Mouse (Mus musculus) midbrain, embryonic 11.5 days (tissue): ENCODE results near the gene Dmc1. TPM values are rescaled to one million over a fixed set of nuclear protein-coding genes. Genes with fewer than 3 reads are reported as not detected.

Experiments
- ATAC-seq: fragments of 200-750 bp; cut with Nextera tagmentation; 2 replicates; pipeline ENCODE4 v1.8.0; 2017; ENCODE audit warnings: moderate TSS enrichment, moderate library complexity; ENCODE audit not compliant: low FRiP score
- DNase-seq: peaks from one replicate; pipeline ENCODE4 v3.0.0; 2015; ENCODE audit warnings: low spot score; ENCODE audit errors: missing footprints
- H3K27ac ChIP-seq: fragments of 300-500 bp; sonication (generic); 2 replicates; pipeline ENCODE4 v1.5.1; 2014; ENCODE audit warnings: low read depth, low read length
- H3K27me3 ChIP-seq: fragments of 300-500 bp; sonication (generic); 2 replicates; pipeline ENCODE4 v1.6.1; 2014; ENCODE audit warnings: mild to moderate bottlenecking, low read length, moderate library complexity, mixed read lengths; ENCODE audit not compliant: control insufficient read depth, insufficient read depth
- H3K36me3 ChIP-seq: fragments of 300-500 bp; sonication (generic); 2 replicates; pipeline ENCODE4 v1.6.1; 2014; ENCODE audit warnings: mild to moderate bottlenecking, low read length, moderate library complexity, mixed read lengths; ENCODE audit not compliant: control insufficient read depth, insufficient read depth
- H3K4me1 ChIP-seq: fragments of 300-500 bp; sonication (generic); 2 replicates; pipeline ENCODE4 v1.6.1; 2014; ENCODE audit warnings: low read length; ENCODE audit not compliant: control insufficient read depth, insufficient read depth
- H3K4me2 ChIP-seq: fragments of 300-500 bp; sonication (generic); 2 replicates; pipeline ENCODE4 v1.6.1; 2014; ENCODE audit warnings: mild to moderate bottlenecking, moderate library complexity
- H3K4me3 ChIP-seq: fragments of 300-500 bp; sonication (generic); 2 replicates; pipeline ENCODE4 v1.5.1; 2014; ENCODE audit warnings: low read depth, low read length
- H3K9ac ChIP-seq: fragments of 300-500 bp; sonication (generic); 2 replicates; pipeline ENCODE4 v1.6.1; 2014; ENCODE audit warnings: low read length
- H3K9me3 ChIP-seq: fragments of 300-500 bp; sonication (generic); 2 replicates; pipeline ENCODE4 v1.6.1; 2016; ENCODE audit warnings: low read length; ENCODE audit not compliant: control insufficient read depth
- WGBS: fragments of 180-500 bp; shearing (Covaris S2); extraction: QIAGEN DNeasy Blood & Tissue Kit; methylation state at CpG from one replicate; pipeline ENCODE4 v1.1.7; 2014; 5-methylcytosine and 5-hydroxymethylcytosine counted together
- polyA plus RNA-seq: library from polyadenylated mRNA; unstranded; fragments of >200 nt; fragmentation: Nextera tagmentation; extraction: Ambion mirVana; gene quantifications from 2 replicates; pipeline ENCODE4 v1.2.1, GENCODE M21; 2014

The Dmc1 gene
- polyA plus RNA-seq, 1 experiment from 2014 or later, result 0.94 TPM

DNA sequence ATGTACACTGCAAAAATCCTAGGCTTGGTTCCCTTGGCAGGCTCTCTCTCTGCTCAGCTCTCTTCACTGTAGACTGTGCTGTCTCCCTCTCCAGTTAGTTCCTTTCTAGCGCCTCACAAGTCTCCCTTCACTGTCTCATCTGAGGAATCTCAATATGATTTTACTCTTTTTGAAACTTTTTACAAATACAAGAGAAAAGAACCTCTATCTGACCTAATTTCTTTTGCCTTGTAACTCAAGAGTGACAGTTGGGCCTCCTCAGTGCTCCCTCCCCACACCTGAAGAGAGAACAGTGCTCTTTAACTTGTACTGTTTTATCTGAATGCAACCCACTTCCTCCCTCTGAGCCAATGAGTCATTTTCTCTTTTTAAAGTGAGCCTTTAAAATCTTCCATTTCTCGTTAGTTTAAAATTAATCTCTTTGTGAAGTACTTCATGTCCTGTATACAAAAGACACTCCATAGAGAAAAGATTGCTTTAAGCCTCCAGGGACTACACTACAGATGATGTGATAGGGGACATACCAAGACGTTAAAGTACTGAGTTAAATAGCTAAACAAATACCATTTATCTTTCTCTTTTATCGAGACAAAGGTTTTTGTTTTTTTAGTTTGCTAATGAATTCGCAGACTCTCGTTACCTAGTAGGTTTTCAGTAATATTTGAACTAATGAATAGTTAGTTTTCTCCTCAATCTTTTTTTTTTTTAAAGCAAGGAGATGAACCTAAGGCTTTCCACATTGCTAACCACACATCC is 27.1 kb downstream of the Dmc1 start:
- no peaks in the 10 kb centered on the region for H3K4me1 ChIP-seq
- no peak overlapping the region for H3K9ac ChIP-seq
- no peak for DNase-seq
- no peak overlapping the region for H3K4me3 ChIP-seq
- no peak overlapping the region for H3K27ac ChIP-seq
- WGBS, result 79% methylated on average over 6 of the region's 6 CpGs
- no peaks in the 10 kb centered on the region for H3K36me3 ChIP-seq
- no peak for ATAC-seq
- no peaks in the 10 kb centered on the region for H3K27me3 ChIP-seq
- no peaks in the 10 kb centered on the region for H3K9me3 ChIP-seq
- no peak overlapping the region for H3K4me2 ChIP-seq

GRCm38 (mm10) chr15:79576947-79577346 is 28.0 kb downstream of the Dmc1 start:
- Histone ChIP-seq H3K27me3 (no peaks in the 10 kb centered on the region), H3K4me1 (no peaks in the 10 kb centered on the region), H3K27ac (no peak overlapping the region), H3K4me2 (no peak overlapping the region), H3K36me3 (no peaks in the 10 kb centered on the region), H3K9ac (no peak overlapping the region), H3K4me3 (no peak overlapping the region), H3K9me3 (no peaks in the 10 kb centered on the region)
- DNase-seq, result no peak
- ATAC-seq, result no peak
- 89% methylated on average over 2 of the region's 2 CpGs for WGBS

DNA sequence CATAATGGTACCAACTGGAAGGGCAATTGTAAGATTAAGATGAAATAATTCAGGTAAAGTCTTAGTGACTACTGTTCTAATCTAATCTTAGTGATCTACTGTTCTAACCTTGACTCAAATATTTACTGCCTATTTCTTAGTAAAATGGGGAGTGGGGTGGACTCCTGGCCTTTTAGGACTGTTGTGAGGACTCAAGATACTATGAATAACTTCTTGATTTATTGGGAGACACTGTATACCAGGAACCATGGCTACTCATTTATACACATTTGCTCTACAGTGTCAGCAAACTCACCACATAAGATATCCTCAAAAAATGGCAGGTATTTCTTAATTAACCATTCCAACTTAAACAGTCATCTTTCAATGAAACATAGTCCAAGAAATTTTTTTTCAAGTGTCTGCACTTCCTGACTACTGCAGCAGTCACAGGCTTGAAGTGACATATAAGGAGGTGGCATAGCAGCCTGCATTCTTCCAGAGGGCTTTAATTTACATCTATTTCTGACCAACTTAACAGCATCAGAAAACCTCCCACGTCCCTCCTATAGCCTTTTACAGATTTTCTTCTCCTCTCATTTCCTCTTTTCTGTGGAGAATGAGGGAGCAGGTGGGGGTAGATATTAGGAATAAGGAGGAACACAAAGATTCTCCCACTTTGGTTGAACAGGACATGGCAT is 29.2 kb downstream of the Dmc1 start:
- H3K36me3 ChIP-seq, result no peaks in the 10 kb centered on the region
- ATAC-seq (no peak), DNase-seq (no peak)
- H3K27ac ChIP-seq, result no peak overlapping the region
- no peaks in the 10 kb centered on the region for H3K4me1 ChIP-seq
- no peaks in the 10 kb centered on the region for H3K9me3 ChIP-seq
- no peak overlapping the region for H3K4me3 ChIP-seq
- H3K4me2 ChIP-seq, result no peak overlapping the region
- WGBS, result 59% methylated on average over 1 of the region's 1 CpGs
- H3K27me3 ChIP-seq, result no peaks in the 10 kb centered on the region
- no peak overlapping the region for H3K9ac ChIP-seq

GRCm38 (mm10) chr15:79562417-79562816 is 42.5 kb downstream of the Dmc1 start:
- Histone ChIP-seq H3K9me3 (no peaks in the 10 kb centered on the region), H3K4me3 (no peak overlapping the region), H3K4me1 (no peaks in the 10 kb centered on the region), H3K27me3 (no peaks in the 10 kb centered on the region), H3K4me2 (no peak overlapping the region), H3K27ac (no peak overlapping the region), H3K36me3 (no peaks in the 10 kb centered on the region; the same call in 1 of the 2 replicates), H3K9ac (no peak overlapping the region)
- WGBS, result 89% methylated on average over 9 of the region's 9 CpGs
- no peak for ATAC-seq
- no peak for DNase-seq

- Histone ChIP-seq H3K36me3 (no peaks in the 10 kb centered on the region; the same call in 1 of the 2 replicates), H3K9ac (no peak overlapping the region), H3K4me2 (no peak overlapping the region), H3K27ac (no peak overlapping the region), H3K4me1 (no peaks in the 10 kb centered on the region), H3K4me3 (no peak overlapping the region), H3K9me3 (no peaks in the 10 kb centered on the region), H3K27me3 (no peaks in the 10 kb centered on the region)
- WGBS, result 71% methylated on average over 3 of the region's 3 CpGs
- DNase-seq, result no peak
- ATAC-seq, result no peak
Measured at GRCm38 (mm10) chr15:79559649-79560048, 45.3 kb downstream of the Dmc1 start.

DNA sequence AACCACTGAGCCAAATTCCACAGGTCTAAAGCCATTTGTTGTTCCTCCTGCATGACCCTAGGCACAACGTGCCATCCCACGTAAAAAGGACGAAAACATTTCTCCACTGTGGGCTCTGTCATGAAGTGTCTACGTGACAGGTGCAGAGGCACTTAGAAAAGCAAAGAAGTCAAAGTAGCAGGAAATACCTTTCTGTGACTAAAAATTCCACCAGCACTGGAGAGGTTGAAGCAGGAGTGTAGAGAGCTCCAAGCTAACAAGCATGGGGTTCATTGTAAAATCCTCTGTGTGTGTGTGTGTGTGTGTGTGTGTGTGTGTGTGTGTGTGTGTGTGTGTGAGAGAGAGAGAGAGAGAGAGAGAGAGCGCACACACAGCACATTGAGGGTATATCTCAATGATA is 52.3 kb downstream of the Dmc1 start:
- ATAC-seq (no peak), DNase-seq (no peak)
- no peak overlapping the region for H3K9ac ChIP-seq
- no peaks in the 10 kb centered on the region for H3K9me3 ChIP-seq
- no peak overlapping the region for H3K27ac ChIP-seq
- no peaks in the 10 kb centered on the region for H3K27me3 ChIP-seq
- no peaks in the 10 kb centered on the region for H3K36me3 ChIP-seq
- H3K4me3 ChIP-seq, result no peak overlapping the region
- H3K4me1 ChIP-seq, result no peaks in the 10 kb centered on the region
- no peak overlapping the region for H3K4me2 ChIP-seq
- WGBS, result 77% methylated on average over 5 of the region's 5 CpGs

GRCm38 (mm10) chr15:79548226-79548625 is 56.7 kb downstream of the Dmc1 start:
- peak; percentile 82 for DNase-seq
- 93% methylated on average over 2 of the region's 2 CpGs for WGBS
- Histone ChIP-seq H3K9ac (no peak overlapping the region), H3K9me3 (no peaks in the 10 kb centered on the region), H3K4me1 (peaks cover 18% of the 10 kb centered on the region), H3K4me2 (no peak overlapping the region), H3K27me3 (no peaks in the 10 kb centered on the region), H3K36me3 (peaks cover 6% of the 10 kb centered on the region; the same call in 1 of the 2 replicates), H3K4me3 (no peak overlapping the region), H3K27ac (no peak overlapping the region)
- ATAC-seq, result no peak

DNA sequence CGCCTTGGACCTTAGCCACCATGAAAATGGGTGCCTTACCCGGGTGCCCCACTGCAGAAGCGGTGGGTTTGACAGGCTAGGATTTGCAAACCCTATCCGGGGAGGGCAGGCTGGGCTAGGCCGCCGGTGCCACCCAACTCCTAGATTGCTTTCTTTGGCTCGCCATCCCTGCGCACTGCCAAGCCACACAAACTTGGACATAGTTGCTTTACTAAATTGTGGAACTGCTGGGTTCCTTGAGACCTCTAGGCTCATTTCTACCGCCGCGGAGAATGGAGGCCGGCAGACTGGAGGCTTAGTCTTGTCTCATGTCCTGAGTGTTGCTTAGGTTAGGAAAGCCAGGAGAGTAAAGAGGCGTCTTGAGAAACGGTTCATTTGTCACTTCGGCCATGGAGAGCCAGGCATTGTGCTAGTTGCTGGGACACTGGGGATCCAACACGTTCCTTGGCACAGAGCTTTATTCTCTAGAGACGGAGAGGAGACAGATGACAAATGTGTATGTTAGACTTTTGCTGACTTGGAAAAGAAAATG is 57.6 kb downstream of the Dmc1 start:
- Histone ChIP-seq H3K27ac (peak overlapping the region; percentile 91), H3K4me2 (peak overlapping the region; percentile 44), H3K36me3 (peaks cover 10% of the 10 kb centered on the region; the same call in 1 of the 2 replicates), H3K4me1 (peaks cover 18% of the 10 kb centered on the region), H3K4me3 (peak overlapping the region; percentile 92), H3K27me3 (no peaks in the 10 kb centered on the region), H3K9ac (peak overlapping the region; percentile 69), H3K9me3 (no peaks in the 10 kb centered on the region)
- DNase-seq (no peak), ATAC-seq (peak; percentile 9; the same call in 1 of the 2 replicates)
- WGBS, result 81% methylated on average over 17 of the region's 17 CpGs
